Mouse (Mus musculus) hematopoietic stem cell, adult 5-6 weeks (primary cell): ENCODE measurements around the gene Pgam5. TPM values are rescaled to one million over a fixed set of nuclear protein-coding genes. Genes with fewer than 3 reads are reported as not detected.
A peak's percentile ranks its signal among the peaks of the same experiment; 100 is the strongest.

Experiments
- ATAC-seq, 2 experiments: fragments of 125-278 bp in 1 of 2; replicated peaks in 1 of 2; 2 replicates each; pipeline ENCODE4 v1.8.0; 2016 to 2017; ENCODE audit warnings: inconsistent platforms in 2 of 2, mild to moderate bottlenecking in 2 of 2, moderate number of reproducible peaks in 2 of 2, low read depth in 1 of 2, moderate TSS enrichment in 1 of 2; ENCODE audit not compliant: low FRiP score in 2 of 2, poor library complexity in 2 of 2, severe bottlenecking in 2 of 2, insufficient read depth in 1 of 2, low TSS enrichment in 1 of 2
- total RNA-seq: library from RNA; stranded (forward); fragments of 172-1452, 232-1000 nt; gene quantifications from 2 replicates; pipeline ENCODE4 v1.2.3, GENCODE M21; 2017

Gene Pgam5
- total RNA-seq, 1 experiment from 2014 or later, result 39.7 TPM

DNA sequence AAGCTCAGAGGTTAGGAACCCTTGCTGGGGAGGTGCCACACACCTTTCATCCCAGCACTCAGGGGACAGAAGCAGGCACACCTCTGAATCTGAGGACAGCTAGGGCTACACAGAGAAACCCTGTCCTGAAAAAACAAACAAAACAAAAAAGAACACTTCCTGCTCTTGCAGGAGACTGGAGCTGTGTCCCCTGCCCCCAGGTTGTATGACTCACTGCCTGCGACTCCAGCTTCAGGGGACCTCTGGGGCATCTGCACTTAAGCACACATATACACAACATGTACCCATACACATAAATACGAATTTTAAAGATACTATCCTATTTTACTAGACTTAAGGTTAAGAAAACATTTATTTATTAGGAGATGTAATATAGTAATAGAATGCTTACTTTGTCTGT lies 25.6 kb downstream of the Pgam5 start:
- ATAC-seq, result no peak

DNA sequence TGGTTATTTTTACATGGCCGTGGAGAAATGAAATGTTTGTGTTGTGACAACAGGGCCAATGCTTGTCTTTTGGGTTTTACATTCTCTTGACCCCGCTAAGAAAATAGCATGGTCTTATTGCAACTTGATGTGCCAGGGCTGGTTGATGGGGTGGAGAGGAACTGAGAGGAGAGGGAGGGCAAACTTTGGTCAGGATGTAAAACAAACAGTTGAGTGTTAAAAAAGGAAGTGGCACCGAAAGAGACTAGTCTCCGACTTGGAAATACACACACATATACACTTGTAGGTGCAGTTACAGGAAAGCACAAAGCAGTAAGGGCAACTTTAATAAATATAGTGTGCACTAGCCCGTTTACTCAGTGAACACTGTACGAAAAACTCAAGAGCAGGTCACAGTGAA lies 37.4 kb downstream of the Pgam5 start:
- ATAC-seq, result peak; percentile 30 to 50; a peak in 2 of 4 replicates

DNA sequence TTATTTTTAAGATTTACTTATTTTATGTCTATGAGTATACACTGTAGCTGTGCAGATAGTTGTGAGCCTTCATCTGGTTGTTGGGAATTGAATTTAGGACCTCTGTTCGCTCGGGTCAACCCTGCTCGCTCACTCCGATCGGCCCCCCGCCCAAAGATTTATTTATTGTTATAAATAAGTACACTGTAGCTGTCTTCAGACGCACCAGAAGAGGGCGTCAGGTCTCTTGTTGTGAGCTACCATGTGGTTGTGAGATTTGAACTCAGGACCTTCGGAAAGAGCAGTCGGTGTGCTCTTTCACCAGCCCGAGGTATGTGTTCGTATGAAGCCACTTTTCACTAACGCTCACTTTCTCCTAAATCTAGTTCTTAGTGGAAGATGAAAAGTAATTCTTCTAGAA lies 38.1 kb downstream of the Pgam5 start:
- ATAC-seq, result no peak

DNA sequence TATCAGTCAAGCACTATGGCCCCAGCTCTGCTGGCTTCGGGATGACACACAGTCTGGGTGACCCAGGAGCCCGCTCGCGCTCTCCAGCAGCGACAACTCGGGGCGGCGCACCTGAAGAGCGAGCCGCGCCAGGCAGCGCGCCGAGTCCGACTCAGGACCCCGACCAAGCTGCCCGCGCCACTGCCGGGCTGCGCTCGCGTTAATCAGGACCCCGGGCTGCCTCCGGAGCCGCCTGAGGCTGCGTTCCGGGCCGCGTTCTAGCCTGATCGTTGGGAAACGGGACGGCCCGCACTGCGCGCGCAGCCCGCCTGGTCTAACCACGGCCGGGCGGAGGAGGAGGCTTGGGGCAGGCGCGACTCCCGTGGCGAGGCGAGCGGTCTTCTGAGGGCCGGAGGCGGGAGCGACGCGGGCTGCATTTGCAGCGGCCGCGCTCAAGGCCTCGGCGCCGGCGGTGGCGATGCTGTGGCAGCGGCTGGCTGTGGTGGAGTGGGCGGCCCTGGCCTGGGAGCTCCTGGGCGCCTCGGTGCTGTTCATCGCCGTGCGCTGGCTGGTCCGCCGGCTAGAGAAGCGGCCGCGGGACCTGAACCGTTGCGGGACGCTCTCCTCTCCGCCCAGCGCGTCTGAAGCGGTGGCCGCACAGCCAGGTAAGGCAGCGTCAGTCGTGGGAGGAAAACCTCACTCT lies 38.8 kb downstream of the Pgam5 start, which contains the start of gene Ankle2:
Gene Ankle2, plus strand, starts transcription at position 225 of the 682 bp plus-strand sequence.
- ATAC-seq, result peak; percentile 86 to 94

DNA sequence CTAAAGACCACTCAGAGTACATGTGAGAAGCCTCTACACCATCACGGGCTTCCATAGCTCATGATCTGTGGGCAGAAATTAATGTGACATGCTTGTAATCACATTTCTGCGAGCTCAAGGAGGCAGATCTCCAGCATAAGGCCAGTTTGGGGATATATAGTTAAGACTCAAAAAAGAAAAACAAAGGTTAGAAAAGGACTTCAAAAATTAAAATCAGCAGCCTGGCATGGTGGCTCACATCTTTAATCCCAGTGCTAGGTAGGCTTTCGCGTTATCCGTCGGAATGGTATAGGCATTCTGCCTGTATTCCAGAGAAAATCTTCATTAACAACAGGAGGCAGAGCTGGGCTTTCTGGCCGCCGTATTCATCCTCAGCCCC lies 39.3 kb downstream of the Pgam5 start:
- ATAC-seq, result no peak

DNA sequence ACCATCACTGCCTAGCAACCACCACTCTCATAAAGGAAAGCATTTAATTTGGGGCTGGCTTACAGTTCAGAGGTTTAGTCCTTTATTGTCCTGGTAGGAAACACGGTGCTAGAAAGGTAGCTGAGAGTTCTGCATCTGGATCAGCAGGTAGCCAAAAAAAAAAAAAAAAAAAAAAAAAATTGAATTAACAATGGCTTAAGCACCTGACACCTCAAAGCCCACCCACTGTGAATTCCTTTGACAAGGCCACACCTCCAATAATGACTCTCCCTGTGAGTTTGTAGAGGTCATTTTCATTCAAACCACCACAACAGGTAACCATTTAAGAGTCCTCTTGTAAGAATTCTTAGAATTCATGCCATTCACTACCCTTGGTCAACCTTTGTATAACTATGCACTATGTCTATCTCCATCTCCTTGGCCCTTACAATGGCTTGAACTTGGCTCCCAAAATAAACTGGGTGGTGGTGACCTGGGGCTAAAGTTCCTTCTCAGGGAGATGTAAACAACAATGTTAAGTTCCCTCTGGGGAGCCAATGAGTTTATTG lies 42.3 kb downstream of the Pgam5 start:
- ATAC-seq, result no peak

DNA sequence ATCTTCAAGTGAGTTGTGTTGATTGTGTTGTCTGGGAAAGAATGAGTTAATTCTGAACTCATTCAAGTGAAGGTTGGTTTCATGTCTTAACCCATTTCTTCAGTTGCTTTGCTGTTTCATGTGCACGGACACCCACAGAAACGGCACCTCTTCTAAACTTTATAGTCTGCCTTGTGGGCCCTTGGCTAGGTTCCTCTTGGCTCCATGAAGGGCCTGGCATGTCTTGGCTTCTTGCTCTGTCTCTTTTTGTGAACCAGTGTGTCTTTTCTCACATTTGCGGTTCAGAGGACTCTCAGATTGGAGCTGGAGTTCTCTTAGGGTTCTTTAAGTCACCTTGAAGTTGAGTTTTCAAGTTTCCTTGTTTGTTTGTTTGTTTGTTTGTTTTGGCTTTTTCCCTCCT lies 44.7 kb downstream of the Pgam5 start:
- ATAC-seq, result no peak

DNA sequence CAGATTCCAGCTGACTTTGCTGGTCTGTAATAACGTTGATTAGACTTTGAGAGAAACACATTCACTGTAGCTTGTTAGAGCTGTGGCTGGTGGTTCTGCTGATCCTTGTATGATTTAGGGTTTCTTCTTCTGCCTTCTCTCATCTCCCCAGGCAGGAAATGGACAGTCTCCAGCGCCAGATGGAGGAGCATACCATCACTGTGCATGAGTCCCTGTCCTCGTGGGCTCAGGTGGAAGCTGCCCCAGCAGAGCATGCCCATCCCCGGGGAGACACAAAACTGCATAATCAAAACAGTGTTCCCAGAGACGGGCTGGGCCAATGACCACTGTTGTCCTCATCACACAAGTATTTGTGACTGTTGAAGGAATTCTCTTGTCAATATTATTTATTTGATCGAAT lies 47.0 kb downstream of the Pgam5 start:
- ATAC-seq, result no peak

DNA sequence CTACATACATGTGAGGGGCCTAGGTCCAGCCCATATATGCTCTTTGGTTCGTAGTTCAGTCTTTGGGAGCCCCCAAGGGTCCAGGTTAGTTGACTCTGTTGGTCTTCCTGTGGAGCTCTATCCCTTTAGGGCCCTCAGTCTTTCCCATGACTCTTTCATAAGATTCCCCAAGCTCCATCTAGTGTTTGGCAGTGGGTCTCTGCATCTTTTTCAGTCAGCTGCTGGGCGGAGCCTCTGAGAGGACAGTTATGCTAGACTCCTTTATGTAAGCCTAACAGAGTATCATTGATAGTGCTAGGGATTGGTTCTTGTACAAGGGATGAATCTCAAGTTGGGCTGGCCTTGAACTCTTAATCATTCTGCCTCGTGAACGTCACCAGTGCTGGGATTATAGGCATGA lies 49.4 kb downstream of the Pgam5 start:
- ATAC-seq, result no peak

DNA sequence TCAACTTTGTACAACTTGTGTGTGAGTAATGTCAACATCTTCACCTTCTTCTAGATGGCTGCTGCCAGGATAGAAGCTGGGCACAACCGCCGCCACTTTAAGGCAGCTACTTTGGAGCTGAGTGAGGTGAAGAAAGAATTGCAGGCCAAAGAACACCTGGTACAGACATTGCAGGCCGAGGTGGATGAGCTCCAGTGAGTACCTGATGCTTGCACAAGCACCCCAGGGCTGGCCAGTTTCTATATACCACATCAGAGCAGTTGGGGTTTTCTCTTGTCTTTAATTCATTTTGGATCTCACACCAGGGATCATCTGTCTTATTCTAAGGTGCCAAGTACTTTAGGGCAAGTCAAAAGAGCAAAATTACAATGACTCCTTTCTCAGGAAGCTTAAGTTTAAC lies 52.9 kb downstream of the Pgam5 start:
- no peak for ATAC-seq

DNA sequence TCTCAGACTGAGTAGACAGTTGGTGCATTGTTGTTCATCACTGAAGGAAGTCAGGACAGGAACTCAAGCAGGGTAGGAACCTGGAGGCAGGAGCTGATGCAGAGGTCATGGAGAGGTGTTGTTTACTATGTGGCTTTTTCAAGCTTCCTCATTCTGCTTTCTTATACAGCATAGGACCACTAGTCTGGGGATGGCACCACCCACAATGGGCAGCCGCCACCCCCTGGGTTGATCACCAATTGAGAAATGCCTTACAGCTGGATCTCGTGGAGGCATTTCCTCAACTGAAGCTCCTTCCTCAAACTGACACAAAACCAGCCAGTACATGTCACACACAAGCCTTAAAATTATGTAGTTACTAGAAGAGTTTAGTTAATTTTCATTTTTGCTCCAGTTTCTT lies 58.4 kb downstream of the Pgam5 start:
- peak in 1 of 2 experiments; percentile 62; a peak in 2 of 4 replicates for ATAC-seq

Other genes starting within 250 kb of the Pgam5 start
- gene Gm17655, start 197.4 kb downstream of the Pgam5 start, total RNA-seq, result 1.3 and 4.3 TPM in 2 replicates
- gene Gm35315, start 175.5 kb downstream of the Pgam5 start, total RNA-seq, result 1.5 and 4.4 TPM in 2 replicates
- gene Plcxd1, start 169.9 kb downstream of the Pgam5 start, total RNA-seq, result 0.38 and 0.45 TPM in 2 replicates
- gene Gtpbp6, start 161.7 kb downstream of the Pgam5 start, total RNA-seq, result 21.9 and 26.9 TPM in 2 replicates
- gene Zfp605, start 159.8 kb downstream of the Pgam5 start, total RNA-seq, result 12.0 and 16.3 TPM in 2 replicates
- gene Chfr, start 134.1 kb downstream of the Pgam5 start, total RNA-seq, result 30.0 and 55.1 TPM in 2 replicates
- 19.9 and 21.5 TPM in 2 replicates for gene Golga3, start 93.2 kb downstream of the Pgam5 start, total RNA-seq
- 62.4 and 93.2 TPM in 2 replicates for gene Ankle2, start 38.9 kb downstream of the Pgam5 start, total RNA-seq
- gene Pxmp2, start 16.3 kb upstream of the Pgam5 start, total RNA-seq, result 1.9 and 13.2 TPM in 2 replicates
- gene Pole, start 16.4 kb upstream of the Pgam5 start, total RNA-seq, result 44.5 and 54.7 TPM in 2 replicates
- gene P2rx2, start 73.3 kb upstream of the Pgam5 start, total RNA-seq, result 0.65 TPM in 1 of 2 replicates, not detected in the other
- gene Lrcol1, start 74.8 kb upstream of the Pgam5 start, total RNA-seq, result not detected in 2 replicates
- gene Fbrsl1, start 178.6 kb upstream of the Pgam5 start, total RNA-seq, result 16.8 and 20.1 TPM in 2 replicates